Mouse (Mus musculus) thymus, adult 2 months (tissue): ENCODE measurements around the gene Iqcf3.

ENCODE experiments used
- CTCF ChIP-seq: fragments of 200-500 bp; IDR thresholded peaks from 2 replicates; pipeline ENCODE4 v1.5.1; 2012; ENCODE audit warnings: mild to moderate bottlenecking, control low read depth, low read length, moderate library complexity, borderline replicate concordance; ENCODE audit not compliant: control insufficient read depth, poor library complexity, insufficient read depth; ENCODE audit errors: extremely low read depth
- POLR2A ChIP-seq: fragments of 200-500 bp; IDR thresholded peaks from 2 replicates; pipeline ENCODE4 v1.6.1; 2012; ENCODE audit warnings: mild to moderate bottlenecking, low read length, control low read depth, moderate library complexity; ENCODE audit not compliant: control insufficient read depth, poor library complexity, insufficient read depth; ENCODE audit errors: extremely low read depth

DNA sequence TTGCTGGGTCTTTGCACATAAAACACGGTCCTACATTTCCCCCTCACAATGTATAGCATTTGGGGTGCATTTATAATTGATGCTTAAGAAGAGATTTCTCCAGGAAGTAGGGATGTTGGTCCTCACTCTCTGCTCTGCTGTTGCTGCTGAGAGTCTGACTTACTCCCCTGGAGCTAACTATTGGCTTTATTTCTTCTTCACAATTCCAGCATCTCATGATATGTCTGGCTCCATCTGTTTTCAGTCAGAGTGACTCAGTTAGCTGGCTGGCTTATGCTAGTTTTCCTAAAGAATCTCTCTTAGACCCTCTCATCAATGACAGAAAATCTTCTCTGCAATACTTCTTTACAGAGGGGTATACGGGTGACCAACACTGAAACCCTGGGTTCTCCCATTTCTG, 14.7 kb upstream of the Iqcf3 start:
- TF ChIP-seq POLR2A (no peak), CTCF (no peak)
